Mouse (Mus musculus) intestine, embryonic 15.5 days (tissue): ENCODE results near the gene Ski. TPM values are rescaled to one million over a fixed set of nuclear protein-coding genes. Genes with fewer than 3 reads are reported as not detected.

Experiments
- ATAC-seq: fragments of 200-750 bp; cut with Nextera tagmentation; 2 replicates; pipeline ENCODE4 v1.8.0; 2017; ENCODE audit warnings: moderate TSS enrichment, moderate library complexity
- H3K27ac ChIP-seq: fragments of 300-500 bp; sonication (generic); 2 replicates; pipeline ENCODE4 v1.5.1; 2015; ENCODE audit warnings: mild to moderate bottlenecking, inconsistent platforms
- H3K27me3 ChIP-seq: fragments of 300-500 bp; sonication (generic); replicated peaks from 2 replicates; pipeline ENCODE4 v1.6.1; 2015; ENCODE audit warnings: inconsistent platforms
- H3K36me3 ChIP-seq: fragments of 300-500 bp; sonication (generic); 2 replicates; pipeline ENCODE4 v1.6.1; 2015; ENCODE audit warnings: inconsistent platforms
- H3K4me1 ChIP-seq: fragments of 300-500 bp; sonication (generic); replicated peaks from 2 replicates; pipeline ENCODE4 v1.6.1; 2015; ENCODE audit warnings: inconsistent platforms
- H3K4me2 ChIP-seq: fragments of 300-500 bp; sonication (generic); replicated peaks from 2 replicates; pipeline ENCODE4 v1.6.1; 2015; ENCODE audit warnings: mild to moderate bottlenecking, inconsistent platforms
- H3K4me3 ChIP-seq: fragments of 300-500 bp; sonication (generic); replicated peaks from 2 replicates; pipeline ENCODE4 v1.5.1; 2015; ENCODE audit warnings: inconsistent platforms
- H3K9ac ChIP-seq: fragments of 300-500 bp; sonication (generic); 2 replicates; pipeline ENCODE4 v1.6.1; 2015; ENCODE audit warnings: inconsistent platforms
- H3K9me3 ChIP-seq: fragments of 300-500 bp; sonication (generic); 2 replicates; pipeline ENCODE4 v1.6.1; 2016; ENCODE audit warnings: inconsistent platforms
- WGBS: fragments of 180-500 bp; shearing (Covaris S2); methylation state at CpG from one replicate; pipeline ENCODE4 v1.1.7; 2015; 5-methylcytosine and 5-hydroxymethylcytosine counted together
- polyA plus RNA-seq: library from polyadenylated mRNA; unstranded; fragments of >200 nt; fragmentation: Nextera tagmentation; extraction: Ambion mirVana; gene quantifications from 2 replicates; pipeline ENCODE4 v1.2.1, GENCODE M21; 2015

Ski gene
- polyA plus RNA-seq, 1 experiment from 2014 or later, result 13.3 TPM

- peak overlapping the region; percentile 93 for H3K27ac ChIP-seq
- H3K4me1 ChIP-seq, result peaks cover 48% of the 10 kb centered on the region
- peak; percentile 92 for ATAC-seq
- peaks cover 3% of the 10 kb centered on the region; the same call in 1 of the 2 replicates for H3K36me3 ChIP-seq
- H3K4me2 ChIP-seq, result peak overlapping the region; percentile 89
- no peaks in the 10 kb centered on the region for H3K27me3 ChIP-seq
- no peaks in the 10 kb centered on the region for H3K9me3 ChIP-seq
- WGBS, result 3% methylated on average over 70 of the region's 73 CpGs
- H3K9ac ChIP-seq, result peak overlapping the region; percentile 71
- H3K4me3 ChIP-seq, result peak overlapping the region; percentile 51
These were observed 71.9 kb downstream of the Ski start for GRCm38 (mm10) chr4:155150276-155151113.

GRCm38 (mm10) chr4:155149941-155150275 is 72.5 kb downstream of the Ski start:
- Histone ChIP-seq H3K4me1 (peaks cover 51% of the 10 kb centered on the region), H3K4me3 (peak overlapping the region; percentile 51; the same call in 1 of the 2 replicates)
- no peak for ATAC-seq

GRCm38 (mm10) chr4:155148910-155149698 is 73.3 kb downstream of the Ski start:
- no peaks in the 10 kb centered on the region for H3K27me3 ChIP-seq
- no peaks in the 10 kb centered on the region for H3K9me3 ChIP-seq
- no peak overlapping the region for H3K4me3 ChIP-seq
- ATAC-seq, result peak; percentile 74
- WGBS, result 49% methylated on average over 8 of the region's 8 CpGs
- H3K4me1 ChIP-seq, result peaks cover 56% of the 10 kb centered on the region
- H3K4me2 ChIP-seq, result peak overlapping the region; percentile 33
- peak overlapping the region; percentile 71 for H3K9ac ChIP-seq
- H3K36me3 ChIP-seq, result no peaks in the 10 kb centered on the region; the same call in 1 of the 2 replicates
- H3K27ac ChIP-seq, result peak overlapping the region; percentile 93

More at GRCm38 (mm10) chr4:155149941-155150275, 72.5 kb downstream of the Ski start:
- peak overlapping the region; percentile 89 for H3K4me2 ChIP-seq
- H3K9me3 ChIP-seq, result no peaks in the 10 kb centered on the region
- peaks cover 2% of the 10 kb centered on the region; the same call in 1 of the 2 replicates for H3K36me3 ChIP-seq
- no peaks in the 10 kb centered on the region for H3K27me3 ChIP-seq
- peak overlapping the region; percentile 93 for H3K27ac ChIP-seq
- WGBS, result 62% methylated on average over 6 of the region's 6 CpGs
- peak overlapping the region; percentile 71 for H3K9ac ChIP-seq

GRCm38 (mm10) chr4:155148453-155148852 is 73.9 kb downstream of the Ski start:
- 70% methylated on average over 4 of the region's 4 CpGs for WGBS
- H3K36me3 ChIP-seq, result no peaks in the 10 kb centered on the region; the same call in 1 of the 2 replicates
- H3K4me1 ChIP-seq, result peaks cover 62% of the 10 kb centered on the region
- 0 out of 2 replicates have a peak overlapping the region, but pooled peaks have one; percentile 33 for H3K4me2 ChIP-seq
- H3K27ac ChIP-seq, result peak overlapping the region; percentile 93
- H3K9me3 ChIP-seq, result no peaks in the 10 kb centered on the region
- H3K4me3 ChIP-seq, result no peak overlapping the region
- no peak overlapping the region for H3K9ac ChIP-seq
- H3K27me3 ChIP-seq, result no peaks in the 10 kb centered on the region
- ATAC-seq, result no peak

DNA sequence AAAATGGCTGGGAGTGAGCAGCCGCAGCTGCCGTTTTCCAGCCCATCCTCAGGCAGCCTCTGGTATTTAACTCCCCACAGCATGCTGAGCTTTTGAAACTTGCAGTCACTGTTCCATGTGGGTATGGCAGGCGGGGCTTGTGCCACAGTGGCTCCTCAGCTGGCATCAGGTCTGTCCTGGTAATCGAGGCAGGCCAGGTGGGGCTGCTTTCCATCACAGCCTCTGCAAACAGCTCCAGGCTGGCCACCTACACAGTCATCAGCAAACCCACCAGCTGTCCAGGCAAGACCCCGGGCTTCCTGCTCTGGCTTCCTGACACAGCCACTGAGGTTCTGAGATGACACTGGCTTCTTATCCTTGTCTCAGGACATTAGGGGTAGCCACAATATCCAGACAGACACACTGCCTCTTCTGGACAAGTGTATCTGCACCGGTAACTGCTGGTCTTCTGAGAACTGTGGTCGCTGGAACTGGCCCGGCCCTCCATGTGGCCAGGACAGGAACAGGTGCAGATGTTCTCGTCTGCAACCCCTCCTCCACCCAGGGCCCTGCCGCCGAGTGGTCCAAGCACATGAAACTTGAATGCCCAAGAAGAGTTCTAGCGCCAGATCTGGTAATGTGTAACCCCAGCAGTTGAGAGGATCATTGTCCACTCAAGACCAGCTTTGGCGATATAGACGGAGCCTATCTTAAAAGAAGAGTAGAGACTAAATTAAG is 76.1 kb downstream of the Ski start:
- Histone ChIP-seq H3K9me3 (no peaks in the 10 kb centered on the region), H3K4me2 (no peak overlapping the region), H3K27ac (no peak overlapping the region), H3K4me3 (no peak overlapping the region), H3K9ac (no peak overlapping the region), H3K27me3 (no peaks in the 10 kb centered on the region), H3K4me1 (peaks cover 50% of the 10 kb centered on the region), H3K36me3 (no peaks in the 10 kb centered on the region)
- 61% methylated on average over 14 of the region's 14 CpGs for WGBS
- no peak for ATAC-seq

- no peak for ATAC-seq
- 53% methylated on average over 4 of the region's 4 CpGs for WGBS
- H3K4me1 ChIP-seq, result peaks cover 48% of the 10 kb centered on the region
- no peak overlapping the region for H3K9ac ChIP-seq
- no peak overlapping the region for H3K4me3 ChIP-seq
- no peaks in the 10 kb centered on the region for H3K36me3 ChIP-seq
- H3K4me2 ChIP-seq, result no peak overlapping the region
- no peaks in the 10 kb centered on the region for H3K9me3 ChIP-seq
- H3K27ac ChIP-seq, result peak overlapping the region; percentile 90
- H3K27me3 ChIP-seq, result no peaks in the 10 kb centered on the region
These were observed 77.7 kb downstream of the Ski start for GRCm38 (mm10) chr4:155144548-155145180.

DNA sequence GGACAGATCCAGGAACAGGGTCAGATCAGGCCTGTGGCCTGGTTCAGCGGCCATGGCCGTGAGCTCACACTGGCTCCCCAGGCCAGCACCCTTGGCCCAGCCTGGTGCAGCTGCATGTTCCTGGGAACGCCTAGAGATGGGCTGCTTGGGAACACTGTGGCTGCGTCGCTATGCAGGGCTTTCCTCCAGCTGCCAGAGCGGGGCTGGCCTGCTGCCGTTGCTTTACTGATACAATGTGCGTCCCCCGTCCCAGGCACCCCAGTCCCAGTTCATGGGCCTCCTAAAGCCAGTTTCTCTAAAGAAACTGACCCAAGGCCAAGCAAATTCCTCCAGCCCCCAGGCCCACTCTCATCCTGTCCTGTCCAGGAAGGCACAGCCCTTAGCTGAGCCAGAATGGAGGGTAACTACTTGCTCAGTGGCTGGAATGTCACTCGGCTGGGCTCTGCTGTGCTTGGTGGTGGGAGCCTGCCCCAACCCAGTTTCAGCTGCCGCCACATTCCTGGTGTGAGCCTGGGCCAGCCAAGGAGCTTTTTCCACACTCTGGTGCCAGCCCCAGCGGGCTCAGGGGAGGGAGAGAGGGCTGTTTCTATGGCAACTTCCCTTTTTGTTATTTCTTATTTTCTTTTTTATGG is 78.4 kb downstream of the Ski start:
- Histone ChIP-seq H3K27me3 (no peaks in the 10 kb centered on the region), H3K4me3 (no peak overlapping the region), H3K9me3 (no peaks in the 10 kb centered on the region), H3K36me3 (no peaks in the 10 kb centered on the region), H3K27ac (peak overlapping the region; percentile 90), H3K4me2 (peak overlapping the region; percentile 24; the same call in 1 of the 2 replicates), H3K4me1 (peaks cover 42% of the 10 kb centered on the region), H3K9ac (no peak overlapping the region; the same call in 1 of the 2 replicates)
- peak; percentile 37 for ATAC-seq
- WGBS, result 38% methylated on average over 12 of the region's 12 CpGs

DNA sequence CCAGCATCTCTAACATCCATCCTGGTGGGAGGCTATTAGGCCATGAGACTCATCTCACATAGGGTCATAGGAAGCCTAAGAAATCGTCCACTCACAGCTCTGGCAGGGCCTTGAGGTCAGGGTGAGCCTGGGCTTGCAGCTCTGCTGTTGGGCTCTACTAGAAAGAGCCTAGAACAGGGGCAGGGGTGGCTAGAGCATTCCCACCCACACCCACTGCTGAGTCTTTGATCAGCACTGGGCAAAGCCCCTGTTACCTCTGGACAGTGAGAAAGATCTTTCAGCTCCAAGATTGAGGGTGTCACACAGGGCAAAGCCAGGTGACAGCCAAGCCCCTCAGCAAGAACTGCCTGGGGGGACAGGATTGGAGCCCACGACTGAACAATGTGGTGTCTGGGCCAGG is 79.0 kb downstream of the Ski start:
- no peaks in the 10 kb centered on the region for H3K36me3 ChIP-seq
- H3K4me3 ChIP-seq, result no peak overlapping the region
- ATAC-seq, result no peak
- H3K27ac ChIP-seq, result peak overlapping the region; percentile 90
- peaks cover 36% of the 10 kb centered on the region for H3K4me1 ChIP-seq
- H3K27me3 ChIP-seq, result no peaks in the 10 kb centered on the region
- no peak overlapping the region for H3K4me2 ChIP-seq
- no peaks in the 10 kb centered on the region for H3K9me3 ChIP-seq
- 56% methylated on average over 2 of the region's 2 CpGs for WGBS
- H3K9ac ChIP-seq, result no peak overlapping the region

DNA sequence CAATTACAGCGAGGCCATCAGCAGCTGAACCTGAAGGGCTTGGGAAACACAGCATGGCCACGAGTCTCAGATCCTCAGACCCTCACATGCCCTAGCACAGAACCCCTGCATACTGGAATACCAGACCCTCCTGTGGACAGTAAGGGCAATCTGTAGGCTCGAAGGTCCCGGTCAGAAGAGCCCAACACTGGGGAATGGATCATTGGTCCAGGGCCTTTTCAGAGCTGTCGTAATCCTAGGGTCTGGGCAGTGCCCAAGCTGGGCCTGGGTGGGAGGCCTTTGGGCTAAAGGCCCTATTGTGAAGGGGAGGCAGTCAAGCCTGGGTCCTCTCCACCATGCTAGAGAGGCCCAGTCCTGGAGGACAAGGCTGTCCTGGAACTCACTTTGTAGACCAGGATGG is 79.6 kb downstream of the Ski start:
- Histone ChIP-seq H3K4me2 (no peak overlapping the region), H3K4me3 (no peak overlapping the region), H3K9ac (no peak overlapping the region), H3K4me1 (peaks cover 36% of the 10 kb centered on the region), H3K36me3 (no peaks in the 10 kb centered on the region), H3K27me3 (no peaks in the 10 kb centered on the region), H3K9me3 (no peaks in the 10 kb centered on the region), H3K27ac (peak overlapping the region; percentile 90; the same call in 1 of the 2 replicates)
- ATAC-seq, result no peak
- 87% methylated on average over 5 of the region's 5 CpGs for WGBS

DNA sequence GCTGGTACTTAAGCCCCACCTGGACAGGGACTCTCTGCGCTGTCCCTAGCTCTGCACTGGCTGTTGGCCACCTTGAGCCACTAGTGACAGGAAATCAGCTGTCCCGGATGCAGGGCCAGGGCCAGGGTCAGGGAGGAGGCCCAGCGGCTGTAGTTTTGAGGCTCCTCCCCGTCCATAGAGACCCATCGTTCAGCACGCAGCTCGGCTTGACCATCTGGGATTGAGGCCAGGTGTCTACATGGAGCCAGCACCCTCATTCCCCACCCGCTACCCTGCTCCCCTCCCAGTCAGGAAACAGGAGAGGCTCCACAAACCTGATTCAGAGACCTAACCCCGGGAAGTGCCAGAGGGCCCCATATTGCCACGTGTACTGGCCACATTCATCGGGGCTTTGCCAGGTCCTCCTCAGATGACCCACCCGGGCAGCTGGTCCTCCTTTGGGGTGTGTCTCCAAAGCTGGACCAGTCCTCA is 81.6 kb downstream of the Ski start:
- H3K27ac ChIP-seq, result no peak overlapping the region
- H3K4me1 ChIP-seq, result peaks cover 37% of the 10 kb centered on the region
- H3K9me3 ChIP-seq, result no peaks in the 10 kb centered on the region
- no peak overlapping the region for H3K9ac ChIP-seq
- no peaks in the 10 kb centered on the region for H3K36me3 ChIP-seq
- no peak overlapping the region for H3K4me2 ChIP-seq
- ATAC-seq, result no peak
- H3K4me3 ChIP-seq, result no peak overlapping the region
- H3K27me3 ChIP-seq, result no peaks in the 10 kb centered on the region
- WGBS, result 47% methylated on average over 12 of the region's 12 CpGs

DNA sequence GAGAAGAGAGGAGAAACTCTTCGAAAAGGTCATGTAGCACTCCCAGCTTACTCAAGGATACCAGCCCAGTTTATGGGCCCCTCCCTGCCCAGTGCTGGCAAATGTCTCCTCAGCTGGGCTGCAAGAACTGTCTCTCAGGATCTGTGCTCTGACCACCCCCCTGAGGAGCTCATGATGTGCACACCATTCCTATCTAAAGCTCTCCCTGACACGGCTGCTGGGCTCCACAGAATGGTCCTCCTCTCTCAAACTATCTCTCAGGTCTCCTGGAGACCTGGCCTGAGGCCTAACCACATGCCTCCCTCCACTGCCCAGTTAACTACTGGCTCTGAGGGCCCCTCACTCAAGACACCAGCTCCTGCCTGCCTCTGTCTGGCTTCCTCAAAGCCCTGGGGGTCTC is 82.2 kb downstream of the Ski start:
- Histone ChIP-seq H3K4me2 (no peak overlapping the region), H3K36me3 (no peaks in the 10 kb centered on the region), H3K9me3 (no peaks in the 10 kb centered on the region), H3K4me3 (no peak overlapping the region), H3K4me1 (peaks cover 39% of the 10 kb centered on the region), H3K9ac (no peak overlapping the region), H3K27me3 (no peaks in the 10 kb centered on the region), H3K27ac (no peak overlapping the region)
- no peak for ATAC-seq
- WGBS, result 55% methylated on average over 2 of the region's 2 CpGs
